Mouse (Mus musculus) small intestine, adult 2 months (tissue): ENCODE measurements around the gene Dpp8.

Experiments
- CTCF ChIP-seq: fragments of 200-500 bp; IDR thresholded peaks from 2 replicates; pipeline ENCODE4 v1.5.1; 2012; ENCODE audit warnings: low read depth, mild to moderate bottlenecking, control low read depth, inconsistent platforms, low read length, moderate library complexity, mixed read lengths; ENCODE audit not compliant: insufficient replicate concordance, insufficient read length; ENCODE audit errors: extremely low read depth
- POLR2A ChIP-seq: fragments of 200-500 bp; IDR thresholded peaks from 2 replicates; pipeline ENCODE4 v1.6.1; 2012; ENCODE audit warnings: low read depth, mild to moderate bottlenecking, control low read depth, inconsistent platforms, low read length, moderate library complexity

DNA sequence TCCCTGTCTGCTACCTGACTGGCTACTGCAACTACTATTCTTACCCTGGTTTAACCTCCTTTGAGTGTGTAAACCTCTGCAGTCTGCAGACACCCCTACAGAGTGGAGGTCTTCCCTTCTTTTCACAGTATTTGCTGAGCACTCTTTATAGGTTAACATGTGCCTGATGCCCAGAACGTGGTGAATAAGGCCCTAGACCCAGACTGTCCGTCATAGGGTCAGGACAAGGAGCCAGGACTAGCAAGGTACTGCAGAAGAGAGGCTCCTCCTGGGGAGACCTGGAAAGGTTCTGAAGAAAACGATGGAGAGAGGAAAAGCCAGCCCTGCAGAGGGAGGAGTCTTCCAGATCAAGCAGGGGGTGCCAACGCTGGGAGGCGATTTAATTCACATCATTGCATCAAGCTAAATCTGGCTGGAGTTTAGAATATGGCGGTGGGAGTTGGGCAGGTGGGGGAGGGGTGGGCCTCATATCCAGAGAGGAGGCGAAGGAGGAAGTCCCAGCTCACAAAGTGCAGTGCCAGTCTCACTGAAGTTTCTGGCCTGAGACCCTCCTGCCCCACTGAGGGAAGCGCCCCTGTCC is 71.0 kb downstream of the Dpp8 start:
- no peak for TF ChIP-seq POLR2A
- no peak for TF ChIP-seq CTCF
